Comparison of ENCODE assay signal across 8 mouse cellular contexts in the genomic region with DNA sequence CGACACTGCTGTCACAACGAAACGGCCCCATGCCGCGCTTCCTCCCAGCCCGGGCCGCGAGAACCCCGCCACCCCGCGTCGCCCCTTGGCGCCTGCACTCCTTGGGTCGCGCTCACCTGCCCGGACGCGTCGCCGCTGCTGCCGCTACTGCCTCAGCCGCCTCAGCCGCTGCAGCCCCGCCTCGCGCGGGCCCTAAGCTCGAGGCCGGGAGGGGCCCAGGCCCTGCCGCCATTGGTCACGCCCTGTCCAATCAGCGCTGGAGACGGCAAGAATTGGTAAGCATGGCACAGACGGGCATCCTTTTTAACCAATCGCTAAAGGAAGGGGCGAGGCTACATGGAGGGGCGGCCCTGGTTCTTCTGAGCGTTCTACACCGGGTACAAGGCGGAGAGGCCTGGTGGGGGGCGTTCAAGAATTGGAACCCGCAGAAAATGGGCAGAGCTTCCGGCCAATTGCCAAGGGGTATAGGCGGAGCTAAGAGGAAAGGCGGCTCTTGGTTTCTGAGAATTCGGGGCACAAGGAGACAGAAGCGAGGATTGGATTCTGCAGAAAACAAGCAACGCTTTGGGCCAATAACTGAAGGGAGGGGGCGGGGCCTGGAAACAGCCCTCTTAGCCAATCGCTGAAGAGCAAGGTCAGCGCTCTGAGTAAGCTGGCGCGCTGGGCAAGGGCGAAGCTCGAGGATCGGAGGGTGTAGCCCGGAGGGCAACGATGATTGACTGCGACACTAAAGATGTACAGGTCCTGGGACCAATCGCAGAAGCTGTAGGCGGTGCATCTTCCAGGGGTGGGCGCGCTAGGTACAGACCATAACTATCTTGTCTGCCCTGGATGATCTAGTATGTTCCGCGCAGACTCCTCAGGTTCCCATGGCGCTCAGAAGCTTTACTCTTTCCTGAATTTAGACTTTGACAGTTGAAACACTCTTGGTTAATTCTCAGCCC. TPM values are rescaled to one million over a fixed set of nuclear protein-coding genes. Genes with fewer than 3 reads are reported as not detected.
DNase-seq lines count a peak whose midpoint lies in the region; ATAC-seq and TF ChIP-seq lines count a peak whose summit lies in the region.

Gene Slc25a42, minus strand, starts transcription at position 194 of the 944 bp plus-strand sequence.

- peak within 1 kb of the TSS; percentile 96 for H3K4me2 ChIP-seq in forebrain, embryonic 16.5 days (ENCODE audit: low read length)
- peak within 1 kb of the TSS; percentile 91 for H3K4me2 ChIP-seq in lung, embryonic 14.5 days

- DNase-seq in G1E (ENCODE audit: low spot score): peak; percentile 96
- peak; percentile 97 to 100 for DNase-seq in cerebellum, adult 18-20 months
- DNase-seq in heart, postnatal 36 days: peak; percentile 94 to 97
- peak; percentile 98 to 100 for DNase-seq in layer of hippocampus, adult 2 months (ENCODE audit: low spot score in 2 of 2)
- peak; percentile 99 for DNase-seq in lung, embryonic 14.5 days
- DNase-seq in thymus, adult 2 months: peak; percentile 96

- H3K9me3 ChIP-seq in G1E (replicated peaks): no peaks in the 10 kb centered on the region
- no peaks in the 10 kb centered on the region for H3K9me3 ChIP-seq in forebrain, embryonic 16.5 days (ENCODE audit: control insufficient read depth, low read length)
- H3K9me3 ChIP-seq in lung, embryonic 14.5 days (ENCODE audit: low read depth, low read length): no peaks in the 10 kb centered on the region

- peak; percentile 91 for ATAC-seq in G1E (ENCODE audit: extremely low read depth, insufficient number of reproducible peaks, low FRiP score, poor library complexity, severe bottlenecking)
- ATAC-seq in forebrain, embryonic 16.5 days: peak; percentile 99
- peak; percentile 99 for ATAC-seq in lung, embryonic 14.5 days (ENCODE audit: insufficient read depth)

- TF ChIP-seq POLR2A in olfactory bulb, adult 2 months (IDR thresholded peaks at IDR 0.05; ENCODE audit: insufficient read depth, low read depth, low read length): peak; percentile 90
- peak; percentile 78 for TF ChIP-seq POLR2A in thymus, adult 2 months (IDR thresholded peaks at IDR 0.05; ENCODE audit: control insufficient read depth, extremely low read depth, insufficient read depth, low read length, poor library complexity)

- TF ChIP-seq CTCF in G1E (IDR thresholded peaks at IDR 0.05; ENCODE audit: low read depth, low read length): no peak
- 0 out of 2 replicates have a peak, but pooled peaks have one; percentile 11 for TF ChIP-seq CTCF in layer of hippocampus, adult 2 months (conservative IDR thresholded peaks at IDR 0.05)
- no peak for TF ChIP-seq CTCF in lung, embryonic 14.5 days (IDR thresholded peaks at IDR 0.05; ENCODE audit: low read depth)
- no peak for TF ChIP-seq CTCF in olfactory bulb, adult 2 months (IDR thresholded peaks at IDR 0.05; ENCODE audit: insufficient read depth, low read depth, low read length)
- TF ChIP-seq CTCF in thymus, adult 2 months (IDR thresholded peaks at IDR 0.05; ENCODE audit: borderline replicate concordance, control insufficient read depth, extremely low read depth, insufficient read depth, low read length, poor library complexity): 0 out of 2 replicates have a peak, but pooled peaks have one; percentile 33

- H3K4me1 ChIP-seq in G1E (ENCODE audit: insufficient read depth, low read depth, low read length): peaks cover 41% of the 10 kb centered on the region
- H3K4me1 ChIP-seq in forebrain, embryonic 16.5 days (replicated peaks; ENCODE audit: control insufficient read depth, insufficient read depth, low read length): peaks cover 15% of the 10 kb centered on the region
- H3K4me1 ChIP-seq in lung, embryonic 14.5 days (ENCODE audit: insufficient read depth): no peaks in the 10 kb centered on the region
- H3K4me1 ChIP-seq in olfactory bulb, adult 2 months (ENCODE audit: control insufficient read depth, insufficient read depth, low read length): peaks cover 9% of the 10 kb centered on the region
- H3K4me1 ChIP-seq in thymus, adult 2 months (replicated peaks; ENCODE audit: control insufficient read depth, insufficient read depth, low read length): no peaks in the 10 kb centered on the region; the same call in 1 of the 2 replicates

- peak within 1 kb of the TSS; percentile 67 for H3K9ac ChIP-seq in forebrain, embryonic 16.5 days (replicated peaks; ENCODE audit: low read depth, low read length)
- H3K9ac ChIP-seq in lung, embryonic 14.5 days: peak within 1 kb of the TSS; percentile 53

- peak within 1 kb of the TSS; percentile 26; the same call in 1 of the 2 replicates for H3K27ac ChIP-seq in forebrain, embryonic 16.5 days (ENCODE audit: low read length)
- peak within 1 kb of the TSS; percentile 91 for H3K27ac ChIP-seq in layer of hippocampus, adult 2 months
- 0 out of 2 replicates have a peak within 1 kb of the TSS, but pooled peaks have one; percentile 31 for H3K27ac ChIP-seq in lung, embryonic 14.5 days (ENCODE audit: low read depth)
- H3K27ac ChIP-seq in olfactory bulb, adult 2 months (ENCODE audit: insufficient read depth, low read depth, low read length): peak within 1 kb of the TSS; percentile 36
- H3K27ac ChIP-seq in thymus, adult 2 months (ENCODE audit: control insufficient read depth, insufficient read depth, low read length): 0 out of 2 replicates have a peak within 1 kb of the TSS, but pooled peaks have one; percentile 11

- peak within 1 kb of the TSS; percentile 85 for H3K4me3 ChIP-seq in G1E (ENCODE audit: low read depth, low read length)
- H3K4me3 ChIP-seq in forebrain, embryonic 16.5 days (replicated peaks; ENCODE audit: low read length): peak within 1 kb of the TSS; percentile 69
- peak within 1 kb of the TSS; percentile 71 for H3K4me3 ChIP-seq in layer of hippocampus, adult 2 months
- peak within 1 kb of the TSS; percentile 58 for H3K4me3 ChIP-seq in lung, embryonic 14.5 days (ENCODE audit: low read depth, low read length)
- H3K4me3 ChIP-seq in olfactory bulb, adult 2 months (ENCODE audit: insufficient read depth, low read depth, low read length): peak within 1 kb of the TSS; percentile 73
- H3K4me3 ChIP-seq in thymus, adult 2 months (ENCODE audit: control insufficient read depth, insufficient read depth, low read length): peak within 1 kb of the TSS; percentile 72

- peaks cover 16% of the 10 kb centered on the region for H3K36me3 ChIP-seq in G1E (replicated peaks)
- H3K36me3 ChIP-seq in forebrain, embryonic 16.5 days (ENCODE audit: control insufficient read depth, insufficient read depth): no peaks in the 10 kb centered on the region
- H3K36me3 ChIP-seq in lung, embryonic 14.5 days (ENCODE audit: insufficient read depth): no peaks in the 10 kb centered on the region
- H3K36me3 ChIP-seq in thymus, adult 2 months (ENCODE audit: control insufficient read depth, insufficient read depth, low read length): no peaks in the 10 kb centered on the region

- under 1% methylated on average over 63 of the region's 66 CpGs for WGBS in forebrain, embryonic 16.5 days
- under 1% methylated on average over 66 of the region's 66 CpGs for WGBS in lung, embryonic 14.5 days
- WGBS in olfactory bulb, adult 2 months: 1% methylated on average over 66 of the region's 66 CpGs
- under 1% methylated on average over 66 of the region's 66 CpGs for WGBS in thymus, adult 2 months

- H3K27me3 ChIP-seq in G1E (ENCODE audit: insufficient read depth, low read length): peaks cover 2% of the 10 kb centered on the region
- no peaks in the 10 kb centered on the region for H3K27me3 ChIP-seq in forebrain, embryonic 16.5 days (replicated peaks; ENCODE audit: control insufficient read depth, insufficient read depth, low read length)
- no peaks in the 10 kb centered on the region for H3K27me3 ChIP-seq in lung, embryonic 14.5 days (ENCODE audit: insufficient read depth, low read length)
- H3K27me3 ChIP-seq in thymus, adult 2 months (ENCODE audit: control insufficient read depth, insufficient read depth, low read length): no peaks in the 10 kb centered on the region

- intact Hi-C loops in heart, postnatal 36 days (cut with DNase I): no loop called here

RNA-seq across cellular contexts. Expression of gene Slc25a42, which starts in this region (rescaled TPM):
- total RNA-seq in G1E (2014; fragmentation: Nextera tagmentation) (18.8 and 19.3 TPM in 2 replicates), G1E (2017) (5.1 and 5.3 TPM in 2 replicates)
- 9.7 and 12.1 TPM in 2 replicates for polyA plus RNA-seq in G1E (2012)
- 4.0 and 7.2 TPM in 2 replicates for polyA plus RNA-seq in forebrain, embryonic 16.5 days (2015; fragmentation: Nextera tagmentation; extraction: Ambion mirVana)
- total RNA-seq in heart, postnatal 36 days (2021): 10 to 100 TPM; 53.2 to 66.7 TPM
- 10 to 100 TPM; 43.9 to 44.0 TPM for total RNA-seq in layer of hippocampus, adult 2 months (2021)
- 2.9 and 3.2 TPM in 2 replicates for polyA plus RNA-seq in lung, embryonic 14.5 days (2014; fragmentation: Nextera tagmentation; extraction: Ambion mirVana)
- polyA plus RNA-seq in olfactory bulb, adult 2 months (2012; ENCODE audit: insufficient read depth, insufficient read length, low replicate concordance, missing spikeins): not detected in 2 replicates
- polyA plus RNA-seq in thymus, adult 2 months (2012; rRNA removed): 59.1 and 66.6 TPM in 2 replicates

Comparison
In these comparisons a context has a peak if more than half of its experiments do, and no peak if none do; other contexts are left out.
1. Peak in every context shown above with its lines: DNase-seq, ATAC-seq, H3K4me3 ChIP-seq and H3K27ac ChIP-seq.
2. CTCF ChIP-seq: peak in layer of hippocampus, adult 2 months (single experiment) and thymus, adult 2 months (single experiment); none in G1E (single experiment), lung, embryonic 14.5 days (single experiment) and olfactory bulb, adult 2 months (single experiment).
3. H3K27ac ChIP-seq: peak in every context shown above with its lines; median percentile 91 in layer of hippocampus, adult 2 months; 36 in olfactory bulb, adult 2 months; 31 in lung, embryonic 14.5 days; 26 in forebrain, embryonic 16.5 days; 11 in thymus, adult 2 months.